Mouse (Mus musculus): Measurements from ENCODE around the gene Astl.

- TF ChIP-seq CTCF (IDR thresholded peaks at IDR 0.05; ENCODE audit: control insufficient read depth, insufficient read depth, low read length) (no peak), POLR2A (IDR thresholded peaks at IDR 0.05; ENCODE audit: borderline replicate concordance, control insufficient read depth, low read depth, low read length) (no peak)
Observed at GRCm38 (mm10) chr2:127364452-127364851, 26.0 kb downstream of the Astl start.

All from bone marrow, adult 2 months (tissue).